Mouse (Mus musculus) kidney, adult 8-10 months (tissue): ENCODE data around the gene Dzip1l.
"Not testable (repeated sequence)": the region's sequence is repeated elsewhere in the genome, so short reads cannot be mapped to it uniquely, and the experiment has no call there.

Experiments
- DNase-seq, 2 experiments: peaks; one replicate each; pipeline ENCODE4 v3.0.0; 2022

Dzip1l gene

DNA sequence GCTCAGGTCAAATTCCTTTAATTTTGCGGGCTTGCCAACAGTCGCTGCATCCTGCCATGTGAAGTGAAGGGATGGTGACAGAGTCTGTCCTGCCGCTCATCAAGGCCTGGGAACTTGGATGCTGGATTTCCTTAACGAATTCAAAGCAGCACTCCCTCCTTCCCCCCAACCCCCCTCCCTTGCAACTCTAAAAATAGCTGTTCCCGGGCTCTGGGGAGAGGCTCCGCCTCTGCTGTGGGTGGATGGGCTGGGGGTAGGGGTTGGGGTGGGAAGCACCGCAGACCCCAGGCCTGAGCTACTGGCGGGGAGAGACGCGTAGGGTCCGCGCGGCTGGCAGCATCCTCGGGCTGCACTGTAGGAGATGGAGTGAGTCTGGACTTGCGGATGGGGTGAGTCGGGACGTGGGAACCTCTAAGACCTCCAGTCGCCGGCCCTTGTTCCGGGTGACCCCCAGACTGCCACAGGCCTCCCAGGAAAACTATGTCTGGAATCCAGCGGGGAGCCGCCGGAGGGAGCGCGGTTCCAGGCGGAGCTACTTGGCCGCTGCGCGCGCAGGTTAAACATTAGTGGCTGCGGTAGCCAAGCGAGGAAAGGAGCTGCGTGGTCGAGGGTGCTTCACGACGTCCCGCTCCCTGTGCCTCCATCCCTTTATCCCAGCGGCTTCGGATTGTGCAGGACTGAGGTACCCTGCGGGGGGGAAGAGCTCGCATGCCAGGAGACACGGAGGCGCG, at the start of gene Dzip1l:
Gene Dzip1l (plus strand): TSS at position 216 of the 731 bp plus-strand sequence.
- DNase-seq: peak; percentile 91 to 92

- DNase-seq: peak; percentile 24 to 42
These were observed 48.6 kb upstream of the Dzip1l start for GRCm38 (mm10) chr9:99580655-99581054.

DNA sequence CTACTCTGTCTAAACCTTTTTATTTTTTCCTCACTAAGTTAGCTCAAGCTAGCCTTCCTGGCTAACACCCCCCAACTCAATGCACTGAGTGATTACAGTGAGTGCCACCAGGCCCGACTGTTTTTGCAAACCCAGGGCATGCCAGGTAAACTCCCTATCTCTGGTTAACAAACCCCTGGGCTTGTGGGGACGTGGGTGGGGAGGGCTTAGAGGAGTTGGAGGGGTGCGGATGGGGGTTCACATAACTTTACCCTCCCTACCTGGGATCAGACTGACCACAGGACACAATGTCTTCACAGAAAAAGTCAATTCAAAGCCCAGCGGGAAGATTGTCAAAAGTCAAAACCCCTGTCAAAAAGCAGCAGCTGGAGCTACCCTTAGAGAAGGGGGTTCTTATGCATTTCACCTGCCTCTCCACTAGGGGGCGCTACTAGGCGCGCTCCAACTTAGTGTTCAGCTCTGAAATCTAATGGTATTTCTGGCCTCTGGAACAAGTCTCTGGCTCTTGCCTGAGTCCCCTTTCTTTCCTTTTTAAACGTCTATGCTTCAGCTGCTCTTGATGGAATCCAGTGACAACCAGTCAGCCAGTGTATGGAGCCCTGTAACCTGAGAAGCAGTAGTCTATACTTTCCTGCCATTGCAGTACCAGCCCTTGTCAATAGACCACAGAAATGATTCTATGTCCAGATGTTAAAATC, 41.6 kb upstream of the Dzip1l start:
- DNase-seq: peak; percentile 38 to 58

DNA sequence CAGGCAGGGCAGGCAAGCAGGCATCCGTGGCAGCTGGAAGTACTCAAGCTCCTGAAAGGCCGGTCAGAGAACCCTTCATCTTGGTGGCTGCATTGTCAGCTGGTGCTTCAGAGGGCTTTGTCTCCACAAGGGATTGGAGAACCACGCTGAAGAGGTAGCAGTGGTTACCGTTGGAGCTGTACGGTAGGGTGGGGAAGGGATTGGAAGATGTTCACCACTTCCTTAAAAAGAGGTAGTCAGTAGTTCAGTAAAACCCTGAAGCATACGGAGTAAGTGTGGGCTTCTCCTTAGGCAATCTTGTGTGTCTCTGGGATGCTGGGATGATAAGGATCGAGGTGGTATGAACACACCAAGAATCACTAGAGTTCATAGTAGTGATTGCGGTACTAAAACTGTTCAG, 38.2 kb upstream of the Dzip1l start:
- no peak for DNase-seq

GRCm38 (mm10) chr9:99599127-99599526, 30.2 kb upstream of the Dzip1l start:
- DNase-seq: not testable (repeated sequence)

- no peak for DNase-seq
These were observed 25.7 kb upstream of the Dzip1l start for GRCm38 (mm10) chr9:99603566-99603965.

DNA sequence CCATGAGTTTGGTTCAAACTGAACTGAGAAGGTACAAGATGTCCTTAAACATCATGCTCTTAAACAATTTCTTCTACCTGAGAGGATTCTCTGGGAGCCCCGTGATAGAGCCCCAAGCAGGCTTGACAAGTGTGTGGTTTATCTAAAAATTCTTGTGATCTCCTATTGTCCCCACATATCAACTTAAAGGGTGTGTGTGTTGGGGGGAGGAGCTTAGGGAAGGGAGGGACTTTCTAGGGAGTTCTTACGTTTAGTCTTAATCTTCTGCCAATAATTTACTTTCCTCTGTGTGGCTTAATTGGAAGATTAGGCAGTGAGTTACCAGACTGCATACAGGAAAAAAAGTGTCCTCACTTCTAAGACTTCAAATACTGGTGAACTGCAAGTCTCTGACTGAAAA, 17.1 kb upstream of the Dzip1l start, which contains the start of gene A4gnt:
Gene A4gnt (plus strand): TSS at position 301 of the 400 bp plus-strand sequence.
- DNase-seq: peak in 1 of 2 experiments; percentile 27

GRCm38 (mm10) chr9:99619688-99620087, 9.6 kb upstream of the Dzip1l start:
- DNase-seq: no peak

DNA sequence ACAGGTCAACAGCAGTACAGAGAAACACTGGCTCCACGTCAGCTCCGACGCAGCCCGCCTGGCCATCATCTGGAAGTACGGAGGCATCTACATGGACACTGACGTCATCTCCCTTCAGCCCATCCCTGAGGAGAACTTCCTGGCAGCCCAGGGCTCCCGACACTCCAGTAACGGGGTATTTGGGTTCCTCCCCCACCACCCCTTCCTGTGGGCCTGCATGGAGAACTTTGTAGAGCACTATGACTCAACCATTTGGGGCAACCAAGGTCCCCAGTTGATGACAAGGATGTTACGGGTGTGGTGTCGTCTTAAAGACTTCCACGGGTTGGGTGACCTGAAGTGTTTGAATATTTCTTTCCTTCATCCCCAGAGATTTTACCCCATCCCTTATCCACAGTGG, 9.1 kb upstream of the Dzip1l start:
- DNase-seq: no peak

DNA sequence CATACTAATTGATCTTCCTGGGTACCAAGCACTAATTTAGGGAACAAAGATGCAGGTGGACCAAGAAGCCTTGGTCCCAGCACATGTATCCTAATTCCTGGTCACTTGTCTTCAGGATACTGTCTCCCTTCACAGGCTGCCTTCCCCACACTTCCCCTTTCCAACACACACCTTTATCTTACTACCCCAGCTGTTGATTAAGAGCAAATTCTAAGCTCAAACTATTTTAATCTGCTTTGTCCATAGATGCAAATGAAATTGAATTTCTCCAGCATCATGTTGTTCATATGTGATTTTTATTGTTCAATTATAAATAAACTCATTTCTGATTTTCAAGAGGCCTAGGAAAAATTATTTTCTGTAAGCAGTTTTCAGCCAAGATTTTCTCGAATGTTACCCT, 7.3 kb upstream of the Dzip1l start:
- DNase-seq: no peak

DNA sequence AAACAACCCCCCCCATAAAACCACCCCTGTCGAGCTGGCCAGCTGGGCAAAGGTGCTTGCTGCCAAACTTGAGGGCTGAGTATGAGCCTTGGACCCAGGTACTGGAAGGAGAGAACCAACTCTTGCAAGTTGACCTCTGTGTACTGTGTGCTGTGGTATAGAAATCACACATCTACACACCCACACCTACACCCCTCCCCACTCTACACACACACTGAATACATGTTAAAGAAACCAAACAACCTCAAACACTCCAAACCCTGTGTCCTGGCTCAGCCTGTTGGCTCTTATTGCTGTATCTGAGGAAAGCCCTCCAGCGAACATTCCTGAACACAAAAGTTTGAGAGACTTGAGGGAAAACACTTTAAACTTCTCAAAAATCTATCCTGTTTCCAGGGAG, 6.3 kb upstream of the Dzip1l start:
- DNase-seq: no peak

GRCm38 (mm10) chr9:99624117-99624516, 5.2 kb upstream of the Dzip1l start:
- no peak for DNase-seq

DNA sequence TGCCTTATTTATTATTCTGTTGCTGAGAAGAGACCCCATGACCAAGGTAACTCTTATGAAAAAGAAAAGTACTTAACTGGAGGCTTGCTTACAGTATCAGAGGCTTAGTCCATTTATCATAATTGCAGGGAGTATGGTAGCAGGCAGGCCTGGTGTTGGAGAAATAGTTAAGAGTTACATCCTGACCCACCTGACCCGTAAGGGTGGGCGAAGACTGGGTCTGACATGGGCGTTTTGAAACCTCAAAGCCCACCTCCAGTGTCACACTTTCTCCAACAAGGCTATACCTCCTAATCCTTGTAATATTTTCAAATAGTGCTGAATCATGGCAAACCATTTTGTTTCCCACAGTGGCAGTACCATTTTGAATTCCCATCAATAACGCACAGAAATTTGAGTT, 715 bp upstream of the Dzip1l start:
- no peak for DNase-seq

DNA sequence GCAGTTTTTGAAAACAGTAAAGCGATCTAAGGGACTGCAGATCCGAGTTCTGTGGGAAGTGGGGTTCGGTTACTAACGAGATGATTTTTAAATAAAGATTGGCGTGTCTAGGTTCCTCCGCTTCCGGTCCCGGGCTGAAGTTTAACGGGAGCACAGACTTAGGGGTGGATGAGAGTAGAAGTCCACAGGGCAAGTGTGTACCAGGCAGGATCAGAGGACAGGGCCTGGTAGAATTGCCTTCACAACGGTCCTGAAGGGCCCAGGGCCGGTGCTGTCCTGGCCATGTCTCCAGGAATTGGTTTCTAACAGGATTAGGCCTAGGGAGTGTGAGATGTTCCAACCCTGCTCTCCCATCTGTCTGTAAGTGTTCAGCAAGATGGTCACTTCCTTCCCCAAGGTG, 775 bp downstream of the Dzip1l start:
- DNase-seq: peak; percentile 57 to 63

GRCm38 (mm10) chr9:99630528-99631125, 1.3 kb downstream of the Dzip1l start:
- no peak for DNase-seq

DNA sequence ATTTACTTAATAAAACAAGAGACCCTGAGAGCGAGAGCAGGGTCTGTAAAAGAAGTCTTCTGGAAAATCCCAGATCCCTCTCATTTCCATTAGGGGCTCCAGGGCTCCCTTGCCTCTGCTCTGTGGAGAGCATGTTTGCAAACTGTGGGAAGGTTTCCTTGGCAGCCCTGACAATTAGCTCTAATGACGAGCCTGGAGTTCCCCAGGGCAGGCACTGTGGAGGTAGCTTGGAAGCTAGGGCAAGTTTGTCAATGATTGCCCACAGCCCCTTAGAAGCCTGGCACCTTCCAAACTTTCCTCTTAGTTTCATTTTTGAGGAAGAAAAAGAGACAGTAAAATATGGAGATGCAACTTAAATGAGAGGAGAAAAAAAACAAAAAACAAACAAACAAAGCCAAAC, 2.5 kb downstream of the Dzip1l start:
- peak; percentile 74 to 78 for DNase-seq

DNA sequence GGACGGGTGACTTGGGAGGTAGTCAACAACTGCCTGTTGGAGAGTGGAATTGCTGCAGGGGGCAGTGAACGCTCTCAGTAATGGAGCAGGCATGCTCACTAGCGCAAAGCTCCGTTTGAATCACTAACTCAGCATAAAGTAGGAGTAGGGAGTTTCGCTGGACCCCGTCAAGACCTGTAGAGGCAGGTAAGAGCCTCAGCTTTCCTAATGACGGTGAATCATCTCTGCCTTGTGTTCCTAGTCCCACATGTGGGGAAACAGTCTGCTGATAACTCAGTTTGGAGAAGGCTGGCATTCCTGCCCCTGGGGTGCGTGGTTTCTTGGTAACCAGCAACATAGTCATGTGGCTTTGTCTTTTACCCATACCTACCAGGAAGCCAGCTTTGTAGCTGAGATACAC, 3.0 kb downstream of the Dzip1l start:
- peak; percentile 49 to 53 for DNase-seq

- DNase-seq: no peak
These were observed 7.5 kb downstream of the Dzip1l start for GRCm38 (mm10) chr9:99636776-99637175.

DNA sequence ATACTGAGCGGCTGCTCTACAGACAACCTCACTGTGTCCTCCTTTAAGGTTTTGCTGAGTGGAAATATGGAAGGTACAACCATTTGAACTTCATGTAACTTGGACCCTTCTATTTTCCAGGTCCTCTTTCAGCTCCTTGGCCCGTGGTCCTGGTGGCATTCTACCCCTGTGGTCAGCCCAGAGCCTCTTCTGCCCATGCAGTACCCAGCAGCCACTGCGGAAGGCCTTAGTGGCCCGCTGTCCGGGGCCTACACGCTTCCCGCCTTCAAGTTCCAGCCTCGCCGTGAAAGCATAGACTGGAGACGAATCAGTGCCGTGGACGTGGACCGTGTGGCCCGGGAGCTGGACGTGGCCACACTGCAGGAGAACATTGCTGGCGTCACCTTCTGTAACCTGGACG, 7.9 kb downstream of the Dzip1l start:
- DNase-seq: no peak

- DNase-seq: no peak
These were observed 8.4 kb downstream of the Dzip1l start for GRCm38 (mm10) chr9:99637736-99638135.

- no peak for DNase-seq
These were observed 10.7 kb downstream of the Dzip1l start for GRCm38 (mm10) chr9:99639957-99640356.

- DNase-seq: no peak
These were observed 16.1 kb downstream of the Dzip1l start for GRCm38 (mm10) chr9:99645416-99645815.

GRCm38 (mm10) chr9:99646102-99646501, 16.8 kb downstream of the Dzip1l start:
- no peak for DNase-seq

GRCm38 (mm10) chr9:99660756-99661155, 31.5 kb downstream of the Dzip1l start:
- no peak for DNase-seq
